Mouse (Mus musculus) kidney, adult 2 months (tissue): ENCODE measurements at regions not wholly inside any gene's neighbourhood (a gene's known extent, or its start where the extent isn't known, plus 50 kb on each side); places are given as distances from the start of the nearest gene placed in this dataset.

Source experiments
- DNase-seq: peaks from one replicate; pipeline ENCODE4 v3.0.0; 2021
- H3K27ac ChIP-seq: fragments of 200-500 bp; 2 replicates; pipeline ENCODE4 v1.5.1; 2012; ENCODE audit warnings: low read depth, low read length, control low read depth, inconsistent platforms; ENCODE audit not compliant: insufficient read depth
- H3K27me3 ChIP-seq: fragments of 200-500 bp; replicated peaks from 2 replicates; pipeline ENCODE4 v1.6.1; 2012; ENCODE audit warnings: mild to moderate bottlenecking, moderate library complexity, low read length, inconsistent platforms; ENCODE audit not compliant: control insufficient read depth, insufficient read depth
- H3K36me3 ChIP-seq: fragments of 200-500 bp; 2 replicates; pipeline ENCODE4 v1.6.1; 2012; ENCODE audit warnings: mild to moderate bottlenecking, moderate library complexity, low read length, inconsistent platforms; ENCODE audit not compliant: control insufficient read depth, insufficient read depth
- H3K4me1 ChIP-seq: fragments of 200-500 bp; 2 replicates; pipeline ENCODE4 v1.6.1; 2011; ENCODE audit warnings: low read length; ENCODE audit not compliant: control insufficient read depth, insufficient read depth
- H3K4me3 ChIP-seq: fragments of 200-500 bp; 2 replicates; pipeline ENCODE4 v1.5.1; 2011; ENCODE audit warnings: mild to moderate bottlenecking, low read depth, low read length, control low read depth; ENCODE audit not compliant: insufficient read depth
- CTCF ChIP-seq: fragments of 200-500 bp; conservative IDR thresholded peaks from 2 replicates; pipeline ENCODE4 v1.5.1; 2011; ENCODE audit warnings: low read depth, mild to moderate bottlenecking, control low read depth, low read length, moderate library complexity, mixed read lengths; ENCODE audit not compliant: insufficient read depth, insufficient read length
- POLR2A ChIP-seq: fragments of 200-500 bp; IDR thresholded peaks from one replicate; pipeline ENCODE4 v1.6.1; 2011; ENCODE audit warnings: low read depth, low read length, control low read depth
- WGBS: fragments of 180-500 bp; shearing (Covaris S2); methylation state at CpG from one replicate; pipeline ENCODE4 v1.1.7; 2018; 5-methylcytosine and 5-hydroxymethylcytosine counted together

- DNase-seq: peak; percentile 57
- Histone ChIP-seq H3K4me1 (no peaks in the 10 kb centered on the region), H3K36me3 (no peaks in the 10 kb centered on the region), H3K27ac (no peak overlapping the region), H3K4me3 (no peak overlapping the region), H3K27me3 (no peaks in the 10 kb centered on the region)
- TF ChIP-seq CTCF: peak; percentile 65
- TF ChIP-seq POLR2A: no peak
- 19% methylated on average over 9 of the region's 9 CpGs for WGBS
Observed at GRCm38 (mm10) chr11:25301130-25301529, 909.4 kb downstream of the 5730522E02Rik start.

- TF ChIP-seq CTCF (no peak), POLR2A (no peak)
- Histone ChIP-seq H3K4me3 (0 out of 2 replicates have a peak overlapping the region, but pooled peaks have one; percentile 8), H3K4me1 (no peaks in the 10 kb centered on the region), H3K27ac (no peak overlapping the region), H3K27me3 (no peaks in the 10 kb centered on the region; the same call in 1 of the 2 replicates), H3K36me3 (no peaks in the 10 kb centered on the region)
- 11% methylated on average over 13 of the region's 13 CpGs for WGBS
- DNase-seq: no peak
Observed at GRCm38 (mm10) chr11:25288346-25288745, 922.2 kb downstream of the 5730522E02Rik start.

GRCm38 (mm10) chr11:25287458-25288247, 922.9 kb downstream of the 5730522E02Rik start:
- DNase-seq: no peak
- Histone ChIP-seq H3K27ac (no peak overlapping the region), H3K4me3 (no peak overlapping the region), H3K36me3 (no peaks in the 10 kb centered on the region), H3K4me1 (no peaks in the 10 kb centered on the region), H3K27me3 (no peaks in the 10 kb centered on the region; the same call in 1 of the 2 replicates)
- TF ChIP-seq CTCF: no peak
- 72% methylated on average over 13 of the region's 13 CpGs for WGBS

- TF ChIP-seq POLR2A: no peak
- TF ChIP-seq CTCF: no peak
- H3K4me3 ChIP-seq: no peak overlapping the region
- H3K36me3 ChIP-seq: no peaks in the 10 kb centered on the region
- no peaks in the 10 kb centered on the region for H3K27me3 ChIP-seq
- WGBS: 21% methylated on average over 7 of the region's 7 CpGs
- H3K4me1 ChIP-seq: no peaks in the 10 kb centered on the region
- H3K27ac ChIP-seq: no peak overlapping the region
- DNase-seq: no peak
Observed at GRCm38 (mm10) chr11:25269936-25270540, 940.5 kb downstream of the 5730522E02Rik start.

- DNase-seq: no peak
- no peaks in the 10 kb centered on the region for H3K4me1 ChIP-seq
- H3K4me3 ChIP-seq: no peak overlapping the region
- H3K27ac ChIP-seq: no peak overlapping the region
- no peak for TF ChIP-seq CTCF
- TF ChIP-seq POLR2A: no peak
- no peaks in the 10 kb centered on the region for H3K27me3 ChIP-seq
- WGBS: 19% methylated on average over 4 of the region's 4 CpGs
- H3K36me3 ChIP-seq: no peaks in the 10 kb centered on the region
Observed at GRCm38 (mm10) chr11:25262906-25263305, 947.7 kb downstream of the 5730522E02Rik start.

GRCm38 (mm10) chr11:25259691-25260090, 950.9 kb downstream of the 5730522E02Rik start:
- Histone ChIP-seq H3K4me1 (no peaks in the 10 kb centered on the region), H3K27me3 (no peaks in the 10 kb centered on the region), H3K36me3 (no peaks in the 10 kb centered on the region), H3K4me3 (no peak overlapping the region), H3K27ac (no peak overlapping the region)
- no peak for DNase-seq
- 93% methylated on average over 1 of the region's 1 CpGs for whole genome bisulfite sequencing
- TF ChIP-seq CTCF (no peak), POLR2A (no peak)

GRCm38 (mm10) chr11:25233360-25233890, 977.1 kb downstream of the 5730522E02Rik start:
- H3K27ac ChIP-seq: no peak overlapping the region
- DNase-seq: no peak
- no peaks in the 10 kb centered on the region for H3K4me1 ChIP-seq
- no peak overlapping the region for H3K4me3 ChIP-seq
- no peaks in the 10 kb centered on the region for H3K36me3 ChIP-seq
- no peaks in the 10 kb centered on the region for H3K27me3 ChIP-seq
- TF ChIP-seq CTCF: no peak
- WGBS: 71% methylated on average over 4 of the region's 4 CpGs
